Comparison of ENCODE assay signal across 8 mouse cellular contexts in genomic region chr13:48966851-48967821, GRCm38 (mm10). TPM values are rescaled to one million over a fixed set of nuclear protein-coding genes. Genes with fewer than 3 reads are reported as not detected.
DNase-seq lines count a peak whose midpoint lies in the region; ATAC-seq lines count a peak whose summit lies in the region.

No protein-coding gene starts in this region.

- intact Hi-C loops in gastrocnemius, postnatal 14 days (cut with DNase I; ENCODE audit: low total_unique reads) = no loop called here
- intact Hi-C loops in left cerebral cortex, postnatal 14 days (cut with DNase I) = loop anchor here (5.0 kb wide), 1 partner anchor 90 kb away; no protein-coding TSS in a partner anchor

- ATAC-seq in inflammation-experienced regulatory T-cells, adult 6 months = peak; percentile 16

- peak; percentile 54 for DNase-seq in layer of hippocampus, adult 11-12 months (ENCODE audit: low spot score)
- DNase-seq in layer of hippocampus, adult 9-10 months (ENCODE audit: low spot score) = no peak
- DNase-seq in embryo, embryonic 10.5 days (ENCODE audit: low spot score) = peak; percentile 56
- DNase-seq in gastrocnemius, postnatal 14 days = peak; percentile 56
- DNase-seq in left cerebral cortex, postnatal 14 days (ENCODE audit: low spot score in 2 of 2) = peak; percentile 41 to 54
- DNase-seq in mesoderm, embryonic 11.5 days (ENCODE audit: low read depth, low spot score) = peak; percentile 60
- DNase-seq in skeletal muscle tissue, adult 2 months (ENCODE audit: low read depth, low spot score) = peak; percentile 27

RNA-seq across cellular contexts. Expression of gene Fam120a, which starts 0.7 kb away (rescaled TPM):
- 10 to 100 TPM; 85.7 TPM for total RNA-seq in gastrocnemius, postnatal 14 days (2021)
- polyA plus RNA-seq in inflammation-experienced regulatory T-cells, adult 6 months (2017; shearing (Covaris generic)) = 10 to 100 TPM; 30.1 to 34.4 (median 31.5) TPM
- 100 to 1,000 TPM; 127 to 130 TPM for total RNA-seq in left cerebral cortex, postnatal 14 days (2021)
